Mouse (Mus musculus) ovary, postnatal 10 days (tissue): ENCODE measurements around the gene Ppil4.
"Not testable (repeated sequence)": the region's sequence is repeated elsewhere in the genome, so short reads cannot be mapped to it uniquely, and the experiment has no call there.

Source experiments
- DNase-seq: peaks from one replicate; pipeline ENCODE4 v3.0.0; 2022; ENCODE audit warnings: low spot score

The Ppil4 gene

DNA sequence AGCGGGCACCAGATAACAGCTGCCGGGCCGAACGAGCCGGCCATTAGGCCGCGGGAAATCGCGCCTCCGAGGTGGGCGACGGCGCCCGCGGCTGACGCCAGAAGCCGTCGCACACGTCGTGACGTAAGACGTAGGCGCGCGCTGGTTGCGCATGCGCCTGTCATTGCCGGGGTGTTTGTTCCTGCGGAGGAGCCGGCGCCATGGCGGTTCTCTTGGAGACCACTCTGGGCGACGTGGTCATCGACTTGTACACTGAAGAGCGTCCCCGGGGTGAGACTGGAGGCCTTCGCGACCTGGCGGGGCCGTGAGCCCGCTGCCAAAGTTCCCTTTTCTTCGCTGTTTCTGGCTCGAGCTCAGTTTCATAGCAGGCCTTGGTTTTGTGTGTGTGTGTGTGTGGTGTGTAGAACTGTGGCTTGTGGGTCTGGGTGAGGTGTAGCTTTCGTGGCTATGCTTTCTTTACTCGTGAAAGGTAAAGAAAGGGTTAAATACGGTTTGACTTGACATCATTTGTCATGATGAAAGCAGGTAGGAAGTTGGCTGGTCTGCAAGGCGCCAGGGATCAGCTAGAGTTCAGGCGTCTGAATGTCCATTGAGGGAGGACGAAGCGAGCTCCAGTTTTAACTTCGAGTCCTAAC is at the start of gene Ppil4, which contains the start of gene Ginm1:
TSS of gene Ppil4 (plus strand) at position 141 of the 635 bp plus-strand sequence.
TSS of gene Ginm1 (minus strand) at position 74 of the 635 bp plus-strand sequence.
- DNase-seq = peak; percentile 72

DNA sequence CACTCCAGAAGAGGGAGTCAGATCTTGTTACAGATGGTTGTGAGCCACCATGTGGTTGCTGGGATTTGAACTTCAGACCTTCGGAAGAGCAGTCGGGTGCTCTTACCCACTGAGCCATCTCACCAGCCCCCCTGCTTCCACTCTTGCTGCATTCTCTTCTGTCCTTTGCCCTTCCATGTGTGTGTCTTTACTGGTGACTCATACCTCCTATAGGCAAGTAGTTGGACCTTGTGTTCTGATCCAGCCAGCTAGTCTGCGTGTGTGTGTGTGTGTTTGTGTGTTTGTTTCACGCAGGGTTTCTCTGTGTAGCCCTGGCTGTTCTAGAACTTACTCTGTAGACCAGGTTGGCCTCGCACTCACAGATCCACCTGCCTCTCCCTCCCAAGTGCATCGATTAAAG is 47.2 kb upstream of the Ppil4 start:
- DNase-seq = not testable (repeated sequence)

DNA sequence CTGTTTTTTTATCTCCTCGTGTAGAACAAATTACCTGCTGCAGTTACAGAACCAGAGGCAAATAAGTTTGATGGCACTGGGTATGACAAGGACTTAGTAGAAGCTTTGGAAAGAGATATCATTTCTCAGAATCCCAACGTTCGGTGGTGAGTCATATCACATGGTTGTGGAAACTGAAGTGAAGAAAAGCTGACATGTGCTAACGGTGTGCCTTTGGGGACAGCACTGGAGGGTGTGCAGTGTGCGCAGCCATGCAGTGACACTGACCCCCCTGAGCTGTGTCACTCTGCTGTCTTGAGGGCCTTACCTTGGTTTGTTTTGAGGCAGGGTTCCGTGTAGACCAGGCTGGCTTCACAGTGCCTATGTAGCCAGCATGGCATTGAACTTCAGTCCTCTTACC is 43.9 kb upstream of the Ppil4 start:
- DNase-seq = no peak

DNA sequence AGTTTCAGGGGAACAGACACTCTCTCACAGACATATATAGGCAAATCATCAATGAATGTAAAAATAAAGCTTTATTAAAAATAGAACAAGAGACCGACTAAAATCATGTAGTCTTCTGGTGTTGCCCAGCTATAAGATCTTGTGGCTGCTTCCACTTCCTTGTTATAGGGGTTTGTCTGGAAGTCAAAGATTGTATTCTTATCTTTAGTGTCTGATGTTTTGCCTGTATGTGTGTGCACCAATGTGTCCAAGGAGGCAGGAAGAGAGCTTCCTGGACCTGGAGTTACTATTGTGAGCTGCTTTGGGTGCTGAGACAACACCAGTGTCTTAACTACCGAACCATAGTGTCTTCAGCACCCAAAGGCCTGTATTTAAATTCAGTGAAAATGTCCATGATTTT is 35.1 kb upstream of the Ppil4 start:
- no peak for DNase-seq

DNA sequence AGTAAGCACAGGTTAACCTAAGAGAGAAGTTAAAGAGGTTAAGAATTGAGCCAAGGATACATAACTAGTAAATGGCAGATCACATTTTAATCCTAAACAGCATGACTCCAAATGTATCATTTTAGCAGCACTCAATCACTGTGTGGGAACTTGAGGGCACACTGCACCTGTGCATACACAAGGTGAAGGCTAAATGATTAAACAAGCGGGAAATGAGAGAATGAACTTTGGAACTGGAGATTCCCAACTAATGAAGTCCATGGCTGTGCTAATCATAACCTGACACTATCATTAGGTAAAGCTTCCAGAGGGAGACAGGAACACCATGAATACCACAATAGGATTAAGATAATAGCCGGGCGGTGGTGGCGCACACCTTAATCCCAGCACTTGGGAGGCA is 20.3 kb upstream of the Ppil4 start:
- no peak for DNase-seq

DNA sequence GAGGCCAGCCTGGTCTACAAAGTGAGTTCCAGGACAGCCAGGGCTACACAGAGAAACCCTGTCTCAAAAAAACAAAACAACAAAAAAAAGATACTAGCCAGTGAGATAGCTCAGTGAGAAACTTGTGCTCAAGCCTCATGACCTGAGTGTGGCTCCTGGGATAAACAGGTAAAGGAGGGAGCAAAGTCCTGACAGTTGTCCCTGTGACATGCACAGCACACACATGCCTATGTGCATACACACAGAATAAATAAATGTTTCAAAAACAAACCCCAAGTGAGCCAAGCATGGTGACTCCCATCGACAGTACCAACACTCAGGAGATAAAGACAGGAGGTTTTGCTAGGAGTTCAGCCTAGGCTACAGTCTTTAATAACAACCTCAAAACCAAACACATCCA is 19.9 kb upstream of the Ppil4 start:
- DNase-seq = no peak

DNA sequence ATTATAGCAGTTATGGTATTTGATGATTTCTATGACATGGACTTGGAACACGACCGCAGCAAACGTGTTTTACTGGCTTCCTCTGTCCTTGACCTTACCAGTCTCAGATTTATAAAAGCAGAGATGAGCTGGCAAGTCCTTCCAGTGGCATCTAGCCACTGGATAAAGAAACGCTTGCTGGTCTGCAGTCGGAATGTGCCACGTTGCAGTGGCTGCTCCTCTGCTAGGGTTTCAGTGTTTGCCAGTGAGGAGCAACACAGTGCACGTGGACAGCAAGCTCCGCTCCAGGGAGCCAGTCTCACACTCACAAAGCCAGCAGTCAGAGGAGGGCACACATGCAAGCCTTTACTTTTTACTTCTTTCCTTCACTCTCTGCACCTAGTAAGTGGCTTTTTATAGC is 17.3 kb upstream of the Ppil4 start:
- no peak for DNase-seq

DNA sequence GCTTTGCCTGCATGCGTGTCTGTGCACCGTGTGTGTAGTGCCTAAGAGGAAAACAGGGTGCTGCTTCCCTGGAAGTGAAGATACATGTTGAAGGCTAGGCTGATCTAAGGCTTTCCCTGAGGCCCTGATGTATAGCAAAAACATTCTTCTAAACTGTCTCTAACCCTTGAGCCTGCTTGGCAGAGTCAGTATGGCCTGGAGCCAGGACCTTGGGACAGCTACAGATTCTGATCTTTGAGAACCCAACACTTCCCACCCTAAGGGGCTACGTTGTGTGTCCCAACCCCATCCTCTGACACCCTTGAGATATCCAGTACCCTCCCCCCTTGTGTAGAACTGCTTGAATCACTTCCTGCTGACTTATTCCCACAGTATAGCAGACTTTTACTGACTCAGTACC is 14.3 kb upstream of the Ppil4 start:
- no peak for DNase-seq

DNA sequence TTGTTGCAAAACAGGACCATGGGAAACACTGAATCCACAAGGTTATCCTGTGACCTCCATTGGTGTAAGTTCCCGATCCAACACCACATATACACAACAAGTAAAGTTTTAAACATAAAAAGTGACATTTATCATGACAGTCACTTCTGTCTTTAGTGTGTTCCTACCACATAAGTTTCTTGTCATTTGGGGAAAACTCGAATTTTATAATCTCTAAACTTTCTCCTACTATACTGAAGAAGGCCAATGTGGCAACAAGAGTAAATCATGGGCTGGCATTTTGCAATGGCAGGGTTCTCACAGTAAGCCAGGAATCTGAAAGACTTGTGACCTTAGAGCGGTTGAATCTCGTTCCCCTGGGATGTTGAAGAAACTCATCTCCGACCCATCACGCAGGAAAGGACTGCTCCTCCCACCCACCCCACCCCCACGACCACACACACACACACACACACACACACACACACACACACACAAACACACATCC is 12.9 kb upstream of the Ppil4 start:
- no peak for DNase-seq

DNA sequence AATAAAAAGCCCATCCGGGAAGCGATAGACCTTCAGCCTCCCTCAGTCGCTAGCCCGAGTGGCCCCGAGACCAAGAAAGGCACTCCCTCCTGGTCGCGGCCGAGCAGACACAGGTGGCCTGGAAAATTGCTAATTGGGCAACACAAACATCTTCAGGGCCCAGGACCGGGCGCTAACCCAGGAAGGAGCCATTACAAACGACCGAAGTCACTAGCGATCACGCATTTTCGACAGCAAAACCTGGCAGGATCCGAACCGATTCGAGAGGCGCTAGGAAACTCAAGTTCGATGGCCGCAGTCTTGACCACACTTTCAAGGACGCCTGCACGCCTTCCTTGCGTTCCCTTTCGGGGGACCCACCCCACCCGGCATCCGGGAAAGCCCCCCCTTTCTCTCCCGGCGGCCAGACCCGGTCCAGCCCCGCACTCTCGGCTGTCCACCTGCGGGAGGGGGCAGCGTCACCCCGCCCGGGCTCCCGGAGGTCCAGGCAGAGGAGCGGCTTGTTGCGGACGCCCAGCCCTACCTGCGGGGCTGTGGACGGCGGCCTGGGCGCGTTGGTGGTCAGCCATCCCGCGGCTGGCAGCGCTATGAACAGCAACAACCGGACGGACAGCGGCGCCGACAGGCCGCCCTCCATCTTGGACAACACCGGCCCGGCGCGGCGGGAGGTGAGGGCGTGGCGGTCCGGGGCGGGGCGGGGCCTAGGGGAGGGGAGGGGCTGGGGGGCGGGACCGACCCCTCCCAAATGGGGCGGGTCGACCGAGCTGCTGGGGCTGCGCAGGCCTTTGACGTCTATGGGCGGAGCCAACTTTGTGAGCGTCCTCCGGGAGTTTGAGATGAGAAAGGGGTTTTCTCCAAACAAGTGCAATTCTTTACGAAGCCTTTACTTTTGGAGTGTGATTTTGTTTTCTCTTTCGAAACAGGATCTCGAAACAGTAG is 12.2 kb upstream of the Ppil4 start:
- DNase-seq = peak; percentile 67

DNA sequence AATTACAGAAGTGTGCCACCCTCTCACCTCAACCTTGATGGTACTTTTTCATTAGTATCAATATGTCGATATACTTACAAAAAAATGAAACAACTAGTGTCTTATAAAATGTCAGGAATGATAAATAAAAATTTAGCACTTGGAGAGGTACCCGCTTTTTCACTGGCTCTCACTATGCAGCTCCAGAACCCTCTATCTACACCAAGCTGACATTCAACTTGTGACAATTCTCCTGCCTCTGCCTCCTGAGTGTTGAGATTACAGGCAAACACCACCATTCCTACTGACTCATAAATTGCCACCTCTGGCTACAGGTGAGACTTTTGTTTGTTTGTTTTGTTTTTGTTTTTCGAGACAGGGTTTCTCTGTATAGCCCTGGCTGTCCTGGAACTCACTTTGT is 11.5 kb upstream of the Ppil4 start:
- no peak for DNase-seq

DNA sequence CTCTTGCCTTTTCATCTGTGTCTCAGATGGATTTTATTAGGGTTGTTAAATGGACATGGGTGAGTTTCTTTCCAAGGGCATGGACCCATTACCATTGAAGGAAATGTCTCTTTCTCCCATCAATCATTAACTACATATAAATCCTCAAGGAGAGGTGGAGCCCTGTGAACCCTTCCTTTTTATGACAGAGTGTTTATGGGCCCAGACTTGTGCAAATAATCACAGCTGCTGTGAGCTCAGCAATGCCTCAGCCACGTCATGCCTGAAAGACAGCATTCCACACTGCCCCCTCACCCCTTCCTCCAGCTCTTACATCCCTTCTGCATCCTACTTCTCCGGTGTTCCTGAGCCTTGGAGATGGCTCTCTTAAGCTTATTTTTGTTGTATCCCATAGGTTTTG is 5.4 kb upstream of the Ppil4 start:
- DNase-seq = no peak

DNA sequence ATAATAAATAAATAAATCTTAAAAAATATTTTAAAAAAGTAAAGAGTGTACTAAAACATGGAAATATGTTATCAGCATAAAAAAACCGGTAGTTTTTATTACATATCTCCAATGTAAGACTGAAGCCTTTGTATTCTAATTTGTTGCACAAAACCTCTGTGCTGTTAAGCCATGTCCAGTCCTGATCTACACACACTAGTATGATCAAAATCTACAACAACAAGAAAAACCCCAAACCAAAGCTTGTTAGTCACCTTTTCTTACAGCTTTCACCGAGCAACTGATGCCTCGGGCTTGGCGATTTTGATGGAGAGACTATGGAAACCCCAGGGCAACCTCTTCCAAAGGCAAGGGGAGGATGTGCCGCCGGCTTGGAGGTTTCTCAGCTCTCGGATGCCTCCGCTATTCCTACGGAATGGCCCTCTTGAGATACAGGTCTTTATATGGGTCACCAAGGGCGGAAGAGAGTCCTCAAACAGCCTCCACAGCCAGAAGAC is 389 bp upstream of the Ppil4 start:
- DNase-seq = no peak

DNA sequence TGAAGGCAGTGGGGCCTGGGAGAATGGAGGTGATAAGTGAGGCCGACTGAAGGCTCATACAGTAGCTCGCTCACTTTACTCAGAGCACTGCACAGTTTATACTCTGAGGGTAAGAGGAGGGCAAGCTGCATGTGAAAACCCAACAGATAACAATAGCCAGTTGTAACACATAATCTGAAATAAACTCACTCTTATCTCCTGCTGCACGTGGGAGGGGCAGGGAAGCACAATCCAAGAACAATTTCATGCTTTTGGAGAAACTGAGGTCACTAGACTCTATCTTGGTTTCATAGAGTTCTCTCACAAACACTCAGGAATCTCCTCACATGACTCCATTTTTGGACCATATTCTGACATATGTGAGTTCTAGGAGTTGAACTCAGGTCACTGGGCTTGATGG is 8.6 kb downstream of the Ppil4 start:
- DNase-seq = no peak

DNA sequence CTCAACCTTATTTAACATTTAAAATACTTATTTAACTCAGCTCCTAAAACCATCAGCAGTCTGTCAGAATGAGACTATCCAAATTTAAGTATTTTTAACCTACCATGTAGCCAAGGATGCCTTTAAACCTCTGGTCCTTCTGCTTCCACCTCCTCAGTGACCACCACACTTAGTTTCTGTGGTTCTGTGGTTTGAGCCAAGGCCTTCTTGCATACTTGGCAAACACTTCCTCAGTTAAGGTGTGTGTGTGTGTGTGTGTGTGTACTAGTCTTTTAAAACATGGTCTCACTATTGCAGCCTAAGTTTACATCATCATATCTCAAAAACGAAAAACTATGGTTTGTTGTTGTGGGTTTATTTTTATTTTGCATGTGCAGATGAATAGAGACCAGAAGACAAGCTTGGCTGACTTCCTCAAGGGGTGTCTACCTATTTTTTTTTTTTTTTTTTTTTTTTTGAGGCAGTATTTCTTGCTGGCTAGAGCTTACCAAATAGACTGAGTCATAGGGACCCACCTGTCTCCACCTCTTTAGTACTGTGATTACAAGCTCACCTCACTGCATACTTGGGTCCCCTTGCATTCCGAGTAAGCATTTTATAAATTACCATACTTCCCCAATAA is 9.9 kb downstream of the Ppil4 start:
- no peak for DNase-seq

DNA sequence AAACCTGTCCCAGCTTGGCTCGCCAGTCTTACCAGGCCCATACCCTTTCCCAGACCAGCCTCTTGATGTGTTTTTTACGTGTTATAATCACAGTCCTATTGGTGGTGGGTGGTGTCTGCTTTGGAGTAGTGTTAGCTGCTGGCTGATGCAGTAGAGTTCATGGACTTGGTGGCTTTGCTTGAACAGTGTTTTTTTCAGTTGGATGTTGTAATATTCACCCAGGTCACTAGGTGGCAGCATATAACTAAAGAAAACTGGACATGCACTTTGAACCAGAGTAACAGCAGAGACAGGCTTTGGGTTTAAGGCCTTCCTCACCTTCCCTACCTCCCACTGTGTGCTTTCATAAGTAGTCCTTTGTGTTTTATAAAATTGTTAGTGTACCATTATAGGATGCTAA is 17.2 kb downstream of the Ppil4 start:
- no peak for DNase-seq

DNA sequence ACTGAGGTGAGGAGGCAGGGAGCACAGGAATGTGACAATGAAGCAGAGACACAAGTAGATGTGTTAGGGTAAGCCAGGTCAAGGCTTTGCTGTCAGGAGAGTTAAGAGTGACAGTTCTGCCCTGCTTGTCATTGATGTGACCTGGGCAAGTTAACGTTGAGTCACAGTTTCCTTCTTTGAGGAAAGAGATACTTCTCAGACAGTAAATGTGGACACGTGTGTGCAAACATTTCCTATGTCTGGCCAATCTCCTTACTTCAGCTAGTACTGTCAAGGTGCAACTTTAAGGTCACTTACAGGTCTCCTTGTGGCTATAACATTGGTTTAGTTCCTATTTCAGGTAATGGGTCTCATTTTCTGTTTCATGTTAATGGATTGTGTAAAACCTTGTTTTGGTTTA is 23.8 kb downstream of the Ppil4 start:
- DNase-seq = no peak

DNA sequence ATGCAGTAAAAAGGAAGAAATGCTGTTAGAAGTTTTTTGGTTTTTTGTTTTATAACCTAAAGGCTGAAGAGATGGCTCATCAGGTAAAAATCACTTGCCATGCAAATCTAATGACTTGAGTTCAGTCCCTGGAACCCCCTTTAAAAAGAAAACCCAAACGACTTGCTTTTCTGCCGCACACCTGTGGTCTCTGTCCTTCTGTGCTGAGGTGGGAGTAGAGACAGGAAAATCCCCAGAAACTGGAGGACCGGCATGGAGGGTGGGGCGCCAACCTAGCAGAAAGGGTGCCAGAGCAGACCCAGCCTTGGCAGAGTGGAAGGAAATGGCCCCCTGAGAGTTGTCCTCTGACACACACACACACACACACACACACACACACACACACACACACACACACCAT is 26.0 kb downstream of the Ppil4 start:
- no peak for DNase-seq

DNA sequence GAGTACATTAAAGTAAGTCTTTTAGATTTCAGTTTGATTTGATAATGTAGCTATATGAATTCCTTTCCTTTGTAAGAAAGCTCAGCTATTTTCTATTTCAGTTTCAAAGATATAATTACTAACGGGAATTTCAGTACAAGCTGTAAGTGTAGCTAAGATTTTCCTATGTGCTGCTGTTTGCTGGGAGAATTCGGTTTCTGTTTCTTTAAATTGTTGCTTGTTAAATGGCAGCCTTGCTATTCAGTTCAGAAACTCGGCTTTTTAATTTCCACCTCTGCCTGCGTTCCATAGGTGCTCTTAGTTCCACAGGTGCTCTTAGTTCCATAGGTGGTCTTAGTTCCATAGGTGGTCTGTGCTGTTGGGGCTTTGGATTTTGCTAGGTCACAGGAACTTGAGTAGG is 26.5 kb downstream of the Ppil4 start:
- DNase-seq = no peak

DNA sequence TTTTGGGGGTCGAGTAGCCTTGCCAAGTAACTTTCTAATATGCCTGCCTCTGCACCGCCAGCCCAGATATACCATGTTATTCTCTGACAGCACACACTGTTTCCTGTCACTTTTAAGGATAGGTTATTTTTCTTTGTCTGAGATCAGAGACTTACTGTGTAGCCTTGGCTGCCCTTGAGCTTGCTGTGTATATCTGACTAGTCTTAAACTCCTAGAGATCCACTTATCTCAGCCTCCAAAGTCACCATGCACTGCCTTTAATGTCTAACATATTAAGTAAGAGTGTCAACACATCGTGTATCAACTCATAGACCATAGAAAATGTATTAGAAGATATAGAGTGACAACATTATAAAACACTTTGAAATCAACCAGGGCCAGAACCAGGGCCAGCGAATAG is 26.9 kb downstream of the Ppil4 start:
- no peak for DNase-seq

DNA sequence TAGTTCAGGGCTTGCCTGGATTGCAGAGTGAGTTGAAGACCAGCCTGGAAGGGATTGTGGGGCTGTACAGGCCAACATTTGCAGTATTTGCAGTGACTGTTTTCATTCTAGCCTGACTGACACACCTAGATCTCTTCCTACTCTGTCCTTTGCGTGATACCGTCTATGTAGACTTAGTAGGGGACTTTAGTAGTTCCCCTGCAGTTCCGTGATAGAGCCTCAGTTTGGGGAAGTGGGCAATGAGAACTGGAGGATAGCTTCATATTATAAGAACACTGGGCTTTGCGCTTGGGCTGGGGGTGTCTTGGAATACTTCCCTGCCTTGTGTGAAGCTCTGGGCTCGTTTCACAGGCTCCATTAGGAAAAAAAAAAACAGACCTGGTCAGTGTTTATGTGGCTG is 27.5 kb downstream of the Ppil4 start:
- DNase-seq = no peak

DNA sequence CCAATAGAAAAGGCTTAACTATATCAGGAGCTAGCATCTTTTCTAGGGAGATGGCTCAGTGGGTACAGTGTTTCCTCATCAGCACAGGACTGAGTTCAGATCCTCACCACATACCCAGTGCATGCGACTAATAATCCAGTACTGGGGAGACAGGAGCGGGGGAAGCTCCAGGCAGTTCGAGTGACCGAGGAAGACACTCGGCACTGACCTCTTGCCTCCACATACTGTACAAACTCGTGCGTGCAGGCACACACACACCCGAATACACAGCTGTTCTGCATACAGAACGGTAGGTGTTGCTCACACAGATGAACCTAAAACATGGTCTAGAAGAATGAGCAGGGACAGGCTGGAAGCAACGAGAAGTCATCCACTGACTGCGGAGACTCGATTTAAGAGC is 29.3 kb downstream of the Ppil4 start:
- DNase-seq = no peak
